Mouse (Mus musculus) heart, adult 2 months (tissue): ENCODE measurements around the gene Kif19a.

Experiments
- CTCF ChIP-seq: fragments of 200-600 bp; IDR thresholded peaks from 2 replicates; pipeline ENCODE4 v1.8.1; 2022; ENCODE audit warnings: antibody characterized with exemption, mild to moderate bottlenecking, moderate library complexity
- EP300 ChIP-seq: fragments of 200-500 bp; IDR thresholded peaks from 2 replicates; pipeline ENCODE4 v1.6.1; 2011; ENCODE audit warnings: low read depth, low read length, control low read depth; ENCODE audit not compliant: insufficient read depth
- POLR2A ChIP-seq: fragments of 200-500 bp; IDR thresholded peaks from 2 replicates; pipeline ENCODE4 v1.6.1; 2011; ENCODE audit warnings: mild to moderate bottlenecking, low read depth, low read length, control low read depth; ENCODE audit not compliant: insufficient read depth

DNA sequence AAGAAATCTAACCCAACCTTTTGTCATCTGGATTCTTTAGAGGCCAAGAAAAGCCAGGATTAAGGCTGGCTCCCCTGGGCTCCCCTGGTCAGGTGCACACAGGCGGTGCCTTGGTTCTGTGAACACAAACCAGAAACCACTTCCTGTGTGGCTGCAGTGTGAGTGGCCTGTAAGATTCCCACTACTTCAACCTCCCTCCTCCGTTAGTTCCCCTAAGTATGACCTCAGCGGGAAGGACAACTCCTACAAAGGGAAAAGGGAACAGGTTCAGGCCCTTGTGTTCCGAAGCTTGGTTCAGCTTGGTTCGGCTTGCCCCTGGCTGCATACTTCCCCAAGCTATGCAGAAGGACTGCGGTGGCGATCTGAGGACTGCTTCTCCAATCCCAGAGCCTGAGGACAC is 53.0 kb downstream of the Kif19a start:
- TF ChIP-seq POLR2A: no peak
- TF ChIP-seq CTCF: no peak
- no peak for TF ChIP-seq EP300
